Mouse (Mus musculus) CH12.LX (cell line): ENCODE measurements around the gene Aatk. TPM values are rescaled to one million over a fixed set of nuclear protein-coding genes. Genes with fewer than 3 reads are reported as not detected.

Experiments
- DNase-seq: peaks from one replicate; pipeline ENCODE4 v3.0.0-alpha.2; 2013; ENCODE audit errors: extremely low read depth
- H3K27ac ChIP-seq: 2 replicates; pipeline ENCODE4 v1.5.1; 2012; ENCODE audit warnings: low read depth, mild to moderate bottlenecking, control low read depth, moderate library complexity; ENCODE audit not compliant: insufficient read depth
- H3K27me3 ChIP-seq: replicated peaks from 2 replicates; pipeline ENCODE3; 2012; ENCODE audit warnings: inconsistent platforms
- H3K36me3 ChIP-seq, 2 experiments: replicated peaks in 1 of 2; 2 replicates each; pipeline versions ENCODE3 to v1.6.1; 2012; ENCODE audit warnings: inconsistent platforms in 1 of 2, low read length in 1 of 2, mild to moderate bottlenecking in 1 of 2, mixed read lengths in 1 of 2, moderate library complexity in 1 of 2; ENCODE audit not compliant: control insufficient read depth in 1 of 2, insufficient read depth in 1 of 2
- H3K4me1 ChIP-seq, 2 experiments: 2 replicates each; pipeline ENCODE4 v1.6.1; 2012; ENCODE audit warnings: inconsistent platforms in 1 of 2, moderate library complexity in 1 of 2; ENCODE audit not compliant: insufficient read depth in 2 of 2, control insufficient read depth in 1 of 2
- H3K4me2 ChIP-seq: 2 replicates; pipeline ENCODE4 v1.6.1; 2012; ENCODE audit warnings: low read depth, mild to moderate bottlenecking, control low read depth; ENCODE audit not compliant: poor library complexity, insufficient read depth, severe bottlenecking
- H3K4me3 ChIP-seq, 3 experiments: fragments of 150-350 bp in 1 of 3; sonication (generic) in 1 of 3; replicated peaks in 1 of 3; 2 replicates each; pipeline versions ENCODE3 to v1.5.1; 2011 to 2012; ENCODE audit warnings: low read depth in 2 of 3, low read length in 2 of 3, mild to moderate bottlenecking in 2 of 3, moderate library complexity in 2 of 3, control low read depth in 1 of 3, improper control_type of control experiment in 1 of 3, inconsistent platforms in 1 of 3, mixed read lengths in 1 of 3; ENCODE audit not compliant: poor library complexity in 1 of 3
- H3K79me2 ChIP-seq: replicated peaks from 2 replicates; pipeline ENCODE4 v1.6.1; 2012; ENCODE audit warnings: mild to moderate bottlenecking, moderate library complexity; ENCODE audit not compliant: control insufficient read depth, poor library complexity, insufficient read depth, severe bottlenecking; ENCODE audit errors: extremely low read depth
- H3K9ac ChIP-seq: 2 replicates; pipeline ENCODE4 v1.6.1; 2012; ENCODE audit warnings: low read depth, mild to moderate bottlenecking, control low read depth, moderate library complexity; ENCODE audit not compliant: insufficient read depth
- H3K9me3 ChIP-seq: replicated peaks from 2 replicates; pipeline ENCODE3; 2012; ENCODE audit warnings: low read length, inconsistent platforms, mixed read lengths
- CHD2 ChIP-seq: IDR thresholded peaks from 2 replicates; pipeline ENCODE4 v1.6.1; 2011; ENCODE audit warnings: low read length, improper control_type of control experiment
- CTCF ChIP-seq, 2 experiments: IDR thresholded peaks in 1 of 2; conservative IDR thresholded peaks in 1 of 2; 2 replicates each; pipeline ENCODE4 v1.5.1; 2011 to 2012; ENCODE audit warnings: low read depth in 2 of 2, low read length in 2 of 2, improper control_type of control experiment in 1 of 2, inconsistent platforms in 1 of 2, mild to moderate bottlenecking in 1 of 2, moderate library complexity in 1 of 2
- ELF1 ChIP-seq: IDR thresholded peaks from 2 replicates; pipeline ENCODE4 v1.6.1; 2014; ENCODE audit warnings: low read depth, mild to moderate bottlenecking, inconsistent platforms, low read length, improper control_type of control experiment
- EP300 ChIP-seq: IDR thresholded peaks from 2 replicates; pipeline ENCODE4 v1.6.1; 2011; ENCODE audit warnings: low read length, improper control_type of control experiment
- ETS1 ChIP-seq: conservative IDR thresholded peaks from 2 replicates; pipeline ENCODE4 v1.6.1; 2012; ENCODE audit warnings: low read depth, mild to moderate bottlenecking, inconsistent platforms, low read length, improper control_type of control experiment, moderate library complexity
- GABPA ChIP-seq: IDR thresholded peaks from 2 replicates; pipeline ENCODE4 v1.6.1; 2012; ENCODE audit warnings: low read depth, low read length, improper control_type of control experiment, inconsistent platforms; ENCODE audit not compliant: insufficient replicate concordance
- HCFC1 ChIP-seq: IDR thresholded peaks from 2 replicates; pipeline ENCODE4 v1.6.1; 2012; ENCODE audit warnings: low read depth, mild to moderate bottlenecking, inconsistent platforms, low read length, improper control_type of control experiment
- JUND ChIP-seq: conservative IDR thresholded peaks from 2 replicates; pipeline ENCODE4 v1.6.1; 2011; ENCODE audit warnings: low read depth, low read length, improper control_type of control experiment
- MAX ChIP-seq: IDR thresholded peaks from 2 replicates; pipeline ENCODE4 v1.6.1; 2011; ENCODE audit warnings: low read length, improper control_type of control experiment
- MEF2A ChIP-seq: IDR thresholded peaks from 2 replicates; pipeline ENCODE4 v1.6.1; 2014; ENCODE audit warnings: low read depth, mild to moderate bottlenecking, inconsistent platforms, low read length, improper control_type of control experiment, borderline replicate concordance
- MYC ChIP-seq: IDR thresholded peaks from 2 replicates; pipeline ENCODE4 v1.6.1; 2011; ENCODE audit warnings: low read depth, mild to moderate bottlenecking, improper control_type of control experiment, low read length
- NELFE ChIP-seq: IDR thresholded peaks from 2 replicates; pipeline ENCODE4 v1.6.1; 2011; ENCODE audit warnings: low read depth, low read length, improper control_type of control experiment
- NRF1 ChIP-seq: IDR thresholded peaks from 2 replicates; pipeline ENCODE4 v1.6.1; 2014; ENCODE audit warnings: low read depth, mild to moderate bottlenecking, inconsistent platforms, low read length, improper control_type of control experiment, moderate library complexity
- POLR2A ChIP-seq: IDR thresholded peaks from 2 replicates; pipeline ENCODE4 v1.6.1; 2011; ENCODE audit warnings: low read depth, mild to moderate bottlenecking, improper control_type of control experiment, low read length
- RCOR1 ChIP-seq: conservative IDR thresholded peaks from 2 replicates; pipeline ENCODE4 v1.6.1; 2012; ENCODE audit warnings: low read depth, mild to moderate bottlenecking, inconsistent platforms, low read length, improper control_type of control experiment
- SIN3A ChIP-seq: IDR thresholded peaks from 2 replicates; pipeline ENCODE4 v1.6.1; 2012; ENCODE audit warnings: low read length, improper control_type of control experiment, inconsistent platforms
- TBP ChIP-seq: conservative IDR thresholded peaks from 2 replicates; pipeline ENCODE4 v1.6.1; 2011; ENCODE audit warnings: low read depth, low read length, improper control_type of control experiment
- UBTF ChIP-seq: IDR thresholded peaks from 2 replicates; pipeline ENCODE4 v1.6.1; 2012; ENCODE audit warnings: low read depth, mild to moderate bottlenecking, inconsistent platforms, low read length, improper control_type of control experiment, moderate library complexity
- USF1 ChIP-seq: IDR thresholded peaks from 2 replicates; pipeline ENCODE4 v1.6.1; 2014; ENCODE audit warnings: low read depth, mild to moderate bottlenecking, inconsistent platforms, low read length, improper control_type of control experiment
- ZC3H11A ChIP-seq: IDR thresholded peaks from 2 replicates; pipeline ENCODE4 v1.6.1; 2012; ENCODE audit warnings: low read depth, mild to moderate bottlenecking, inconsistent platforms, low read length, improper control_type of control experiment
- ZKSCAN1 ChIP-seq: IDR thresholded peaks from 2 replicates; pipeline ENCODE4 v1.6.1; 2012; ENCODE audit warnings: low read depth, inconsistent platforms, low read length, improper control_type of control experiment, borderline replicate concordance
- ZMIZ1 ChIP-seq: IDR thresholded peaks from 2 replicates; pipeline ENCODE4 v1.6.1; 2012; ENCODE audit warnings: low read depth, mild to moderate bottlenecking, inconsistent platforms, low read length, improper control_type of control experiment
- ZNF384 ChIP-seq: IDR thresholded peaks from 2 replicates; pipeline ENCODE4 v1.6.1; 2012; ENCODE audit warnings: low read depth, low read length, improper control_type of control experiment, inconsistent platforms
- dilution Hi-C: fragments of 300-500 bp; cut with MboI; formaldehyde crosslinking; loops from 2 replicates; pipeline ENCODE4 v1.14.3; 2020; ENCODE audit warnings: low sequenced_read_pairs; ENCODE audit not compliant: extremely low pct_unique_long_range_greater_than_20kb, extremely low pct_ligation_motif_present
- in situ Hi-C: fragments of 300-500 bp; cut with MboI; formaldehyde crosslinking; loops from 3 replicates; pipeline ENCODE4 v1.14.3; 2019; ENCODE audit warnings: low sequenced_read_pairs, low pct_ligation_motif_present, low pct_unique_long_range_greater_than_20kb, mixed read lengths
- polyA plus RNA-seq: library from polyadenylated mRNA; unstranded; fragments of >175 nt; gene quantifications from 2 replicates; pipeline ENCODE4 v1.2.1, GENCODE M21; 2012; ENCODE audit warnings: low read depth; ENCODE audit not compliant: insufficient read length
- total RNA-seq, 2 experiments: library from RNA; depleted of rRNA; stranded (reverse); fragments of 300-350 nt in 1 of 2; fragments of >200 nt in 1 of 2; gene quantifications; 2 replicates each; pipeline ENCODE4 v1.2.3; 2012 to 2014

Gene Aatk
- total and polyA plus RNA-seq, 3 experiments, result 0.08 to 0.21 (median 0.19) TPM

GRCm38 (mm10) chr11:120022216-120022615, 24.8 kb downstream of the Aatk start:
- Histone ChIP-seq H3K36me3 (no peaks in the 10 kb centered on the region), H3K27me3 (peaks cover 49% of the 10 kb centered on the region), H3K27ac (no peak overlapping the region), H3K79me2 (no peaks in the 10 kb centered on the region), H3K4me1 (peaks cover 17 to 37% of the 10 kb centered on the region in 2 experiments), H3K4me2 (no peak overlapping the region), H3K9me3 (no peaks in the 10 kb centered on the region), H3K4me3 (no peak overlapping the region), H3K9ac (no peak overlapping the region)
- DNase-seq, result no peak
- TF ChIP-seq SIN3A (no peak), ZC3H11A (no peak), ZMIZ1 (no peak), ETS1 (no peak), CHD2 (no peak), UBTF (no peak), HCFC1 (no peak), TBP (no peak), NRF1 (no peak), MAX (no peak), EP300 (no peak), MYC (no peak), ELF1 (no peak)
- dilution Hi-C loops, result no loop called here
- in situ Hi-C loops, result no loop called here

- Histone ChIP-seq H3K4me2 (no peak overlapping the region), H3K36me3 (no peaks in the 10 kb centered on the region), H3K79me2 (no peaks in the 10 kb centered on the region), H3K9ac (no peak overlapping the region), H3K9me3 (no peaks in the 10 kb centered on the region), H3K27me3 (peaks cover 58% of the 10 kb centered on the region), H3K4me3 (no peak overlapping the region), H3K27ac (no peak overlapping the region), H3K4me1 (peaks cover 17 to 37% of the 10 kb centered on the region in 2 experiments)
- dilution Hi-C loops, result no loop called here
- in situ Hi-C loops, result no loop called here
- DNase-seq, result no peak
- TF ChIP-seq USF1 (no peak), JUND (no peak), ZKSCAN1 (no peak), NELFE (no peak), RCOR1 (no peak), CTCF (conservative IDR thresholded peaks at IDR 0.05 in 1 of 2, IDR thresholded peaks at IDR 0.05 in 1 of 2; ENCODE audit: low read depth in 2 of 2, low read length in 2 of 2) (no peak), SIN3A (no peak), MEF2A (no peak), GABPA (no peak), HCFC1 (no peak), ZNF384 (no peak), POLR2A (no peak)
Measured at GRCm38 (mm10) chr11:120021367-120021766, 25.6 kb downstream of the Aatk start.
